ENCODE assay signal across 8 mouse cellular contexts in the genomic region with DNA sequence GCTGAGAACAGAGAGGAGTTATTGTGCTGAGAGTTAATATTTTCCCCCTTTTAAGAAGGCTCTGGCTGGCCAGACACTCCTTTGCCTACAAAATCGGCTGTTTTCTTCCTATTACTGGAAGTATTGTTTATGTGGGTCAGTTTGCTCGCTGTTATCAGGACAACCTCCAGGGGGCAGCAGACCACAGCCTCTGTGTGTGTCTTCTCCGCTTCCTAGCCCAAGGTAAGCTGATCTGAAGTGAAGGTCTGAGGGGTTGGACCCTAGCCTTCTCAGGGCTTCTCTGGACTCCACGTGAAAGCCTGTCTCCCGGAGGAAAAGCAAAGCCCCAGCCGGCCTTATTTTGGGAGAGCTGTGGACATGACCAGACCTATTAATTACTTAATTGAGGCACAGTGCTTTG.
DNase-seq lines count a peak whose midpoint lies in the region; ATAC-seq and TF ChIP-seq lines count a peak whose summit lies in the region.

No protein-coding gene starts in this region.

- H3K4me3 ChIP-seq in E14TG2a.4 (replicated peaks; ENCODE audit: low read length) = no peak overlapping the region
- H3K4me3 ChIP-seq in heart, postnatal 0 days (ENCODE audit: low read depth, low read length) = no peak overlapping the region
- no peak overlapping the region for H3K4me3 ChIP-seq in lung, embryonic 14.5 days (ENCODE audit: low read depth, low read length)

- peaks cover 6% of the 10 kb centered on the region; the same call in 1 of the 2 replicates for H3K27me3 ChIP-seq in E14TG2a.4 (ENCODE audit: insufficient read depth, low read length)
- H3K27me3 ChIP-seq in heart, postnatal 0 days (ENCODE audit: control insufficient read depth, insufficient read depth, low read length) = peaks cover 23% of the 10 kb centered on the region
- H3K27me3 ChIP-seq in lung, embryonic 14.5 days (ENCODE audit: insufficient read depth, low read length) = 0 out of 2 replicates have a peak, but pooled peaks cover 3% of the 10 kb centered on the region

- TF ChIP-seq POLR2A in brain, embryonic 14.5 days (IDR thresholded peaks at IDR 0.05; ENCODE audit: borderline replicate concordance, extremely low read depth, insufficient read depth, insufficient read length, poor library complexity, severe bottlenecking) = no peak

- 5% methylated on average over 6 of the region's 6 CpGs for WGBS in heart, postnatal 0 days
- WGBS in lung, embryonic 14.5 days = 1% methylated on average over 6 of the region's 6 CpGs

- TF ChIP-seq CTCF in E14TG2a.4 (conservative IDR thresholded peaks at IDR 0.05; ENCODE audit: low read length) = peak; percentile 84
- peak; percentile 93 for TF ChIP-seq CTCF in brain, embryonic 14.5 days (IDR thresholded peaks at IDR 0.05; ENCODE audit: borderline replicate concordance, extremely low read depth, insufficient read depth, insufficient read length)
- peak; percentile 93 for TF ChIP-seq CTCF in heart, postnatal 0 days (IDR thresholded peaks at IDR 0.05; ENCODE audit: low read depth)
- TF ChIP-seq CTCF in lung, embryonic 14.5 days (IDR thresholded peaks at IDR 0.05; ENCODE audit: low read depth) = peak; percentile 95

- H3K9me3 ChIP-seq in E14TG2a.4 (ENCODE audit: low read length) = 0 out of 2 replicates have a peak, but pooled peaks cover 7% of the 10 kb centered on the region
- H3K9me3 ChIP-seq in heart, postnatal 0 days (replicated peaks; ENCODE audit: control insufficient read depth, low read length) = no peaks in the 10 kb centered on the region
- no peaks in the 10 kb centered on the region for H3K9me3 ChIP-seq in lung, embryonic 14.5 days (ENCODE audit: low read depth, low read length)

- H3K36me3 ChIP-seq in E14TG2a.4 (ENCODE audit: insufficient read depth, low read length) = no peaks in the 10 kb centered on the region
- H3K36me3 ChIP-seq in heart, postnatal 0 days (replicated peaks; ENCODE audit: control insufficient read depth, insufficient read depth, low read length) = no peaks in the 10 kb centered on the region
- H3K36me3 ChIP-seq in lung, embryonic 14.5 days (ENCODE audit: insufficient read depth) = no peaks in the 10 kb centered on the region

- TF ChIP-seq EP300 in heart, postnatal 0 days (IDR thresholded peaks at IDR 0.05; ENCODE audit: low read depth) = no peak

- no peak overlapping the region for H3K27ac ChIP-seq in heart, postnatal 0 days (ENCODE audit: low read depth)
- H3K27ac ChIP-seq in lung, embryonic 14.5 days (ENCODE audit: low read depth) = peak overlapping the region; percentile 26; the same call in 1 of the 2 replicates

- peak; percentile 88 for DNase-seq in brain, embryonic 14.5 days (ENCODE audit: low read depth)
- peak; percentile 74 for DNase-seq in heart, postnatal 0 days (ENCODE audit: low spot score)
- peak; percentile 90 for DNase-seq in layer of hippocampus, adult 11-12 months (ENCODE audit: low spot score)
- DNase-seq in lung, embryonic 14.5 days = peak; percentile 95
- peak; percentile 65 for DNase-seq in ovary, adult 18-20 months (ENCODE audit: low spot score)
- DNase-seq in thymus, adult 18-20 months = peak; percentile 47 to 56

- peaks cover 3% of the 10 kb centered on the region; the same call in 1 of the 2 replicates for H3K4me1 ChIP-seq in E14TG2a.4 (replicated peaks; ENCODE audit: low read depth, low read length)
- H3K4me1 ChIP-seq in heart, postnatal 0 days (ENCODE audit: control insufficient read depth, insufficient read depth) = no peaks in the 10 kb centered on the region
- no peaks in the 10 kb centered on the region for H3K4me1 ChIP-seq in lung, embryonic 14.5 days (ENCODE audit: insufficient read depth)

- no peak overlapping the region for H3K4me2 ChIP-seq in heart, postnatal 0 days (ENCODE audit: low read depth, low read length)
- peak overlapping the region; percentile 49 for H3K4me2 ChIP-seq in lung, embryonic 14.5 days

- no peak overlapping the region for H3K9ac ChIP-seq in heart, postnatal 0 days (replicated peaks; ENCODE audit: low read depth, low read length)
- H3K9ac ChIP-seq in lung, embryonic 14.5 days = no peak overlapping the region

- peak; percentile 68 for ATAC-seq in erythroblast, adult 5-6 weeks (replicated peaks; ENCODE audit: low FRiP score, poor library complexity, severe bottlenecking)
- ATAC-seq in heart, postnatal 0 days (ENCODE audit: insufficient read depth, low read depth) = no peak
- peak; percentile 68; the same call in 1 of the 2 replicates for ATAC-seq in lung, embryonic 14.5 days (ENCODE audit: insufficient read depth)
